Mouse (Mus musculus): Measurements from ENCODE around the gene Hdac9. TPM values are rescaled to one million over a fixed set of nuclear protein-coding genes. Genes with fewer than 3 reads are reported as not detected.

Gene Hdac9
- total and polyA plus RNA-seq, 3 experiments, result 0.03 to 0.19 TPM; not detected in 1

DNA sequence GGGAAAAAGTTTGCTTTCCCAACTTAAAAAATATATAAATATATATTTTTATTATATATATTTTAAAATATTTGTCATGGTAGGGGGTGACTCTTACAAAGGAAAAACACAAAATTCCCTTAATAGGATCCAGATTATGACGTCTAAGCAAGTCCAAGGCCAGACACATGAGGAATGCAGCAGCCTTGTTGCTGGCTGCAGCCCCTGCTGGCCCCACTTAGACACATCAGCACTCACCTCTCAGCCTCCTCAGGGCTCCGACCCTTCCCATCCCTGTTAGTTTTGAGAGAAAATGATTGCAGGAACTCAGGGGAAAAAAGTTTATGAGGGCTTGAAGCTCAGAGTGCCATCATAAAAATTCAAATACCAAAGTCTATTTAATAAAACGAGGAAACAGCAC is 746.3 kb downstream of the Hdac9 start:
- no peaks in the 10 kb centered on the region for H3K27me3 ChIP-seq (ENCODE audit: control insufficient read depth in 1 of 2, insufficient read depth in 2 of 2, low read length in 2 of 2)
- no peaks in the 10 kb centered on the region for H3K79me2 ChIP-seq (ENCODE audit: control insufficient read depth, insufficient read depth, low read length, poor library complexity)
- H3K9ac ChIP-seq (ENCODE audit: control insufficient read depth, low read depth, low read length, poor library complexity, severe bottlenecking), result no peak overlapping the region
- H3K4me3 ChIP-seq (ENCODE audit: control insufficient read depth in 1 of 2, insufficient read depth in 1 of 2, low read depth in 2 of 2, low read length in 2 of 2), result no peak overlapping the region
- H3K27ac ChIP-seq (ENCODE audit: control insufficient read depth, low read depth, low read length), result no peak overlapping the region
- TF ChIP-seq CHD1 (IDR thresholded peaks at IDR 0.05; ENCODE audit: low read depth, low read length) (no peak), ZNF384 (IDR thresholded peaks at IDR 0.05; ENCODE audit: low read depth, low read length) (no peak), CTCF (IDR thresholded peaks at IDR 0.05 in 2 of 3, conservative IDR thresholded peaks at IDR 0.05 in 1 of 3; ENCODE audit: control insufficient read depth in 1 of 3, insufficient read depth in 1 of 3, low read depth in 2 of 3, low read length in 3 of 3, poor library complexity in 1 of 3, severe bottlenecking in 1 of 3) (no peak), MXI1 (IDR thresholded peaks at IDR 0.05; ENCODE audit: low read depth, low read length) (no peak), MAFK (IDR thresholded peaks at IDR 0.05; ENCODE audit: borderline replicate concordance, low read depth, low read length) (no peak), NELFE (IDR thresholded peaks at IDR 0.05; ENCODE audit: low read depth, low read length) (no peak), ZKSCAN1 (IDR thresholded peaks at IDR 0.05; ENCODE audit: low read depth, low read length) (no peak)
- no peaks in the 10 kb centered on the region for H3K36me3 ChIP-seq (ENCODE audit: control insufficient read depth in 1 of 2, insufficient read depth in 2 of 2, low read length in 2 of 2)
- H3K9me3 ChIP-seq (replicated peaks; ENCODE audit: insufficient read depth, low read length), result no peaks in the 10 kb centered on the region
- H3K4me1 ChIP-seq (ENCODE audit: control insufficient read depth in 1 of 2, insufficient read depth in 2 of 2, low read length in 2 of 2), result no peaks in the 10 kb centered on the region
- no peak for DNase-seq (ENCODE audit: low read depth, low spot score)

DNA sequence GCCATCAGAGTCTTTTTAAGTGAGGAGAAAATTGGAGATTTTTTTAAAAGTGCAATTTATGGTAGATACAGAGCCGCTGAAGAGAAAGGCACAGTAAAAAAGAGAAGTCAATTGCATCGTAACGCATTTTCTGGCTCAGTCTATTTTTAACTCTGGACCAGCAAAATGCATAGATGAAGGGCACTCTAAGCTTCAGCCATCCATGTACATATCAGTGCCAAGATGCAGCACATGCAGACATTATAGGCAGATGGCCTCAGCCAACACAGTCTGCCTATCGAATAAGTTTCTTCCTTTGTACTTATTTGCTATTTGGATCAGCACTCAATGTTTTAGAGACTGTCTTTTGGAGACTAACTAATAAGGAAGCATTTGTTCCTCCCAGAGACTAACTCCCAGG is 751.2 kb downstream of the Hdac9 start:
- Histone ChIP-seq H3K79me2 (ENCODE audit: control insufficient read depth, insufficient read depth, low read length, poor library complexity) (no peaks in the 10 kb centered on the region), H3K4me3 (ENCODE audit: control insufficient read depth in 1 of 2, insufficient read depth in 1 of 2, low read depth in 2 of 2, low read length in 2 of 2) (no peak overlapping the region), H3K9me3 (replicated peaks; ENCODE audit: insufficient read depth, low read length) (no peaks in the 10 kb centered on the region), H3K27ac (ENCODE audit: control insufficient read depth, low read depth, low read length) (no peak overlapping the region), H3K4me1 (ENCODE audit: control insufficient read depth in 1 of 2, insufficient read depth in 2 of 2, low read length in 2 of 2) (no peaks in the 10 kb centered on the region), H3K9ac (ENCODE audit: control insufficient read depth, low read depth, low read length, poor library complexity, severe bottlenecking) (no peak overlapping the region), H3K27me3 (ENCODE audit: control insufficient read depth in 1 of 2, insufficient read depth in 2 of 2, low read length in 2 of 2) (no peaks in the 10 kb centered on the region), H3K36me3 (ENCODE audit: control insufficient read depth in 1 of 2, insufficient read depth in 2 of 2, low read length in 2 of 2) (no peaks in the 10 kb centered on the region)
- no peak for DNase-seq (ENCODE audit: low read depth, low spot score)
- TF ChIP-seq CTCF (IDR thresholded peaks at IDR 0.05 in 2 of 3, conservative IDR thresholded peaks at IDR 0.05 in 1 of 3; ENCODE audit: control insufficient read depth in 1 of 3, insufficient read depth in 1 of 3, low read depth in 2 of 3, low read length in 3 of 3, poor library complexity in 1 of 3, severe bottlenecking in 1 of 3) (no peak), MAFK (IDR thresholded peaks at IDR 0.05; ENCODE audit: borderline replicate concordance, low read depth, low read length) (no peak), SIN3A (IDR thresholded peaks at IDR 0.05; ENCODE audit: low read length) (no peak), HCFC1 (IDR thresholded peaks at IDR 0.05; ENCODE audit: low read depth, low read length) (no peak), KAT2A (conservative IDR thresholded peaks at IDR 0.05; ENCODE audit: low read depth, low read length) (no peak), POLR2AphosphoS5 (IDR thresholded peaks at IDR 0.05; ENCODE audit: borderline replicate concordance, low read depth, low read length) (no peak), NELFE (IDR thresholded peaks at IDR 0.05; ENCODE audit: low read depth, low read length) (no peak), MYC (IDR thresholded peaks at IDR 0.05; ENCODE audit: low read depth, low read length) (no peak), NRF1 (IDR thresholded peaks at IDR 0.05; ENCODE audit: insufficient read depth, low read depth, low read length, poor library complexity, severe bottlenecking) (no peak), SMC3 (IDR thresholded peaks at IDR 0.05; ENCODE audit: low read depth, low read length) (no peak), ZKSCAN1 (IDR thresholded peaks at IDR 0.05; ENCODE audit: low read depth, low read length) (no peak), MAZ (IDR thresholded peaks at IDR 0.05; ENCODE audit: low read depth, low read length) (no peak), JUND (IDR thresholded peaks at IDR 0.05; ENCODE audit: low read depth, low read length) (no peak), ZC3H11A (IDR thresholded peaks at IDR 0.05; ENCODE audit: low read depth, low read length) (no peak)
